Mouse (Mus musculus) CH12.LX (cell line): Measurements from ENCODE around the gene Wdr24. TPM values are rescaled to one million over a fixed set of nuclear protein-coding genes. Genes with fewer than 3 reads are reported as not detected.
A peak's percentile ranks its signal among the peaks of the same experiment; 100 is the strongest.
"Not testable (repeated sequence)": the region's sequence is repeated elsewhere in the genome, so short reads cannot be mapped to it uniquely, and the experiment has no call there.

ENCODE experiments used
- DNase-seq: peaks from one replicate; pipeline ENCODE4 v3.0.0-alpha.2; 2013; ENCODE audit errors: extremely low read depth
- H3K27ac ChIP-seq: 2 replicates; pipeline ENCODE4 v1.5.1; 2012; ENCODE audit warnings: low read depth, mild to moderate bottlenecking, control low read depth, moderate library complexity; ENCODE audit not compliant: insufficient read depth
- H3K27me3 ChIP-seq: replicated peaks from 2 replicates; pipeline ENCODE3; 2012; ENCODE audit warnings: inconsistent platforms
- H3K36me3 ChIP-seq, 2 experiments: replicated peaks in 1 of 2; 2 replicates each; pipeline versions ENCODE3 to v1.6.1; 2012; ENCODE audit warnings: inconsistent platforms in 1 of 2, low read length in 1 of 2, mild to moderate bottlenecking in 1 of 2, mixed read lengths in 1 of 2, moderate library complexity in 1 of 2; ENCODE audit not compliant: control insufficient read depth in 1 of 2, insufficient read depth in 1 of 2
- H3K4me1 ChIP-seq, 2 experiments: 2 replicates each; pipeline ENCODE4 v1.6.1; 2012; ENCODE audit warnings: inconsistent platforms in 1 of 2, moderate library complexity in 1 of 2; ENCODE audit not compliant: insufficient read depth in 2 of 2, control insufficient read depth in 1 of 2
- H3K4me2 ChIP-seq: 2 replicates; pipeline ENCODE4 v1.6.1; 2012; ENCODE audit warnings: low read depth, mild to moderate bottlenecking, control low read depth; ENCODE audit not compliant: poor library complexity, insufficient read depth, severe bottlenecking
- H3K4me3 ChIP-seq, 3 experiments: fragments of 150-350 bp in 1 of 3; sonication (generic) in 1 of 3; replicated peaks in 1 of 3; 2 replicates each; pipeline versions ENCODE3 to v1.5.1; 2011 to 2012; ENCODE audit warnings: low read depth in 2 of 3, low read length in 2 of 3, mild to moderate bottlenecking in 2 of 3, moderate library complexity in 2 of 3, control low read depth in 1 of 3, improper control_type of control experiment in 1 of 3, inconsistent platforms in 1 of 3, mixed read lengths in 1 of 3; ENCODE audit not compliant: poor library complexity in 1 of 3
- H3K79me2 ChIP-seq: replicated peaks from 2 replicates; pipeline ENCODE4 v1.6.1; 2012; ENCODE audit warnings: mild to moderate bottlenecking, moderate library complexity; ENCODE audit not compliant: control insufficient read depth, poor library complexity, insufficient read depth, severe bottlenecking; ENCODE audit errors: extremely low read depth
- H3K9ac ChIP-seq: 2 replicates; pipeline ENCODE4 v1.6.1; 2012; ENCODE audit warnings: low read depth, mild to moderate bottlenecking, control low read depth, moderate library complexity; ENCODE audit not compliant: insufficient read depth
- H3K9me3 ChIP-seq: replicated peaks from 2 replicates; pipeline ENCODE3; 2012; ENCODE audit warnings: low read length, inconsistent platforms, mixed read lengths
- BHLHE40 ChIP-seq: IDR thresholded peaks from 2 replicates; pipeline ENCODE4 v1.6.1; 2011; ENCODE audit warnings: mild to moderate bottlenecking, low read depth, low read length, improper control_type of control experiment
- CTCF ChIP-seq, 2 experiments: IDR thresholded peaks in 1 of 2; conservative IDR thresholded peaks in 1 of 2; 2 replicates each; pipeline ENCODE4 v1.5.1; 2011 to 2012; ENCODE audit warnings: low read depth in 2 of 2, low read length in 2 of 2, improper control_type of control experiment in 1 of 2, inconsistent platforms in 1 of 2, mild to moderate bottlenecking in 1 of 2, moderate library complexity in 1 of 2
- E2F4 ChIP-seq: IDR thresholded peaks from 2 replicates; pipeline ENCODE4 v1.6.1; 2011; ENCODE audit warnings: low read depth, low read length, improper control_type of control experiment; ENCODE audit not compliant: insufficient replicate concordance
- MXI1 ChIP-seq: IDR thresholded peaks from 2 replicates; pipeline ENCODE4 v1.6.1; 2011; ENCODE audit warnings: mild to moderate bottlenecking, low read depth, low read length, improper control_type of control experiment
- ZNF384 ChIP-seq: IDR thresholded peaks from 2 replicates; pipeline ENCODE4 v1.6.1; 2012; ENCODE audit warnings: low read depth, low read length, improper control_type of control experiment, inconsistent platforms
- dilution Hi-C: fragments of 300-500 bp; cut with MboI; formaldehyde crosslinking; loops from 2 replicates; pipeline ENCODE4 v1.14.3; 2020; ENCODE audit warnings: low sequenced_read_pairs; ENCODE audit not compliant: extremely low pct_unique_long_range_greater_than_20kb, extremely low pct_ligation_motif_present
- in situ Hi-C: fragments of 300-500 bp; cut with MboI; formaldehyde crosslinking; loops from 3 replicates; pipeline ENCODE4 v1.14.3; 2019; ENCODE audit warnings: low sequenced_read_pairs, low pct_ligation_motif_present, low pct_unique_long_range_greater_than_20kb, mixed read lengths
- polyA plus RNA-seq: library from polyadenylated mRNA; unstranded; fragments of >175 nt; gene quantifications from 2 replicates; pipeline ENCODE4 v1.2.1, GENCODE M21; 2012; ENCODE audit warnings: low read depth; ENCODE audit not compliant: insufficient read length
- total RNA-seq, 2 experiments: library from RNA; depleted of rRNA; stranded (reverse); fragments of 300-350 nt in 1 of 2; fragments of >200 nt in 1 of 2; gene quantifications; 2 replicates each; pipeline ENCODE4 v1.2.3; 2012 to 2014

Gene Wdr24
- total and polyA plus RNA-seq, 3 experiments = 20.4 to 28.6 (median 20.9) TPM

- TF ChIP-seq BHLHE40 (peak; percentile 49), MXI1 (peak; percentile 45; the same call in 1 of the 2 replicates), E2F4 (no peak)
- H3K79me2 ChIP-seq = no peaks in the 10 kb centered on the region
- in situ Hi-C loops (no loop called here), dilution Hi-C loops (no loop called here)
- no peak for DNase-seq
- no peak overlapping the region for H3K4me3 ChIP-seq
- H3K27ac ChIP-seq = no peak overlapping the region
- peaks cover 61% of the 10 kb centered on the region for H3K27me3 ChIP-seq
- H3K36me3 ChIP-seq = no peaks in the 10 kb centered on the region
- H3K4me1 ChIP-seq = 0 out of 4 replicates have a peak, but pooled peaks cover 0 to 3% of the 10 kb centered on the region in 2 experiments
- H3K9ac ChIP-seq = no peak overlapping the region
- no peak overlapping the region for H3K4me2 ChIP-seq
- H3K9me3 ChIP-seq = peaks cover 2% of the 10 kb centered on the region
Observed at GRCm38 (mm10) chr17:25802825-25803517, 20.5 kb upstream of the Wdr24 start.

GRCm38 (mm10) chr17:25806507-25806906, 16.9 kb upstream of the Wdr24 start:
- no peak for TF ChIP-seq ZNF384
- in situ Hi-C loops (no loop called here), dilution Hi-C loops (no loop called here)
- Histone ChIP-seq H3K9ac (no peak overlapping the region), H3K4me1 (0 out of 4 replicates have a peak, but pooled peaks cover 0 to 3% of the 10 kb centered on the region in 2 experiments), H3K36me3 (no peaks in the 10 kb centered on the region), H3K79me2 (no peaks in the 10 kb centered on the region), H3K4me2 (no peak overlapping the region), H3K4me3 (no peak overlapping the region), H3K9me3 (no peaks in the 10 kb centered on the region), H3K27ac (no peak overlapping the region), H3K27me3 (peaks cover 73% of the 10 kb centered on the region)
- no peak for DNase-seq

GRCm38 (mm10) chr17:25807452-25807851, 16.0 kb upstream of the Wdr24 start:
- H3K27ac ChIP-seq, H3K36me3 ChIP-seq, DNase-seq, in situ Hi-C loops, H3K4me2 ChIP-seq, H3K9ac ChIP-seq, dilution Hi-C loops: not testable (repeated sequence)
- TF ChIP-seq CTCF (conservative IDR thresholded peaks at IDR 0.05 in 1 of 2, IDR thresholded peaks at IDR 0.05 in 1 of 2; ENCODE audit: low read depth in 2 of 2, low read length in 2 of 2) = 0 out of 4 replicates have a peak, but pooled peaks of 1 of the 2 experiments have one; percentile 14
- TF ChIP-seq, all 38 proteins: peak for 1; not testable (repeated sequence) for 37
- not testable (repeated sequence) for H3K9me3 ChIP-seq, H3K4me1 ChIP-seq, H3K79me2 ChIP-seq, H3K4me3 ChIP-seq
- H3K27me3 ChIP-seq = peaks cover 74% of the 10 kb centered on the region
